Mouse (Mus musculus) forebrain, embryonic 12.5 days (tissue): ENCODE measurements around the gene Olfr986. TPM values are rescaled to one million over a fixed set of nuclear protein-coding genes. Genes with fewer than 3 reads are reported as not detected.

Experiments used
- ATAC-seq: fragments of 200-750 bp; cut with Nextera tagmentation; 2 replicates; pipeline ENCODE4 v1.8.0; 2017; ENCODE audit warnings: moderate TSS enrichment; ENCODE audit not compliant: low FRiP score
- H3K27ac ChIP-seq: fragments of 300-500 bp; sonication (generic); 2 replicates; pipeline ENCODE4 v1.5.1; 2016; ENCODE audit warnings: mild to moderate bottlenecking
- H3K27me3 ChIP-seq: fragments of 300-500 bp; sonication (generic); 2 replicates; pipeline ENCODE4 v1.6.1; 2016; ENCODE audit warnings: mild to moderate bottlenecking
- H3K36me3 ChIP-seq: fragments of 300-500 bp; sonication (generic); replicated peaks from 2 replicates; pipeline ENCODE4 v1.6.1; 2016; ENCODE audit warnings: mild to moderate bottlenecking
- H3K4me1 ChIP-seq: fragments of 300-500 bp; sonication (generic); 2 replicates; pipeline ENCODE4 v1.6.1; 2016
- H3K4me2 ChIP-seq: fragments of 300-500 bp; sonication (generic); 2 replicates; pipeline ENCODE4 v1.6.1; 2016; ENCODE audit warnings: mild to moderate bottlenecking, moderate library complexity
- H3K4me3 ChIP-seq: fragments of 300-500 bp; sonication (generic); replicated peaks from 2 replicates; pipeline ENCODE4 v1.5.1; 2016; ENCODE audit warnings: mild to moderate bottlenecking
- H3K9ac ChIP-seq: fragments of 300-500 bp; sonication (generic); 2 replicates; pipeline ENCODE4 v1.6.1; 2016; ENCODE audit warnings: mild to moderate bottlenecking
- H3K9me3 ChIP-seq: fragments of 300-500 bp; sonication (generic); 2 replicates; pipeline ENCODE4 v1.6.1; 2016
- WGBS: fragments of 180-500 bp; shearing (Covaris S2); methylation state at CpG from one replicate; pipeline ENCODE4 v1.1.7; 2016; 5-methylcytosine and 5-hydroxymethylcytosine counted together
- polyA plus RNA-seq: library from polyadenylated mRNA; unstranded; fragments of >200 nt; fragmentation: Nextera tagmentation; extraction: Ambion mirVana; gene quantifications from 2 replicates; pipeline ENCODE4 v1.2.1, GENCODE M21; 2016

Olfr986 gene
- polyA plus RNA-seq, 1 experiment from 2014 or later, result not detected

- ATAC-seq, result no peak
- H3K9me3 ChIP-seq, result no peaks in the 10 kb centered on the region
- no peaks in the 10 kb centered on the region for H3K27me3 ChIP-seq
- H3K27ac ChIP-seq, result no peak overlapping the region
- WGBS, result 89% methylated on average over 2 of the region's 2 CpGs
- no peak overlapping the region for H3K4me2 ChIP-seq
- H3K9ac ChIP-seq, result no peak overlapping the region
- H3K36me3 ChIP-seq, result peaks cover 69% of the 10 kb centered on the region
- no peak overlapping the region for H3K4me3 ChIP-seq
- no peaks in the 10 kb centered on the region for H3K4me1 ChIP-seq
Observed at GRCm38 (mm10) chr9:40210744-40211143, 30.0 kb downstream of the Olfr986 start.

GRCm38 (mm10) chr9:40214058-40214457 is 33.3 kb downstream of the Olfr986 start:
- WGBS, result 95% methylated on average over 5 of the region's 5 CpGs
- H3K27me3 ChIP-seq, result no peaks in the 10 kb centered on the region
- no peak overlapping the region for H3K4me3 ChIP-seq
- no peak for ATAC-seq
- H3K27ac ChIP-seq, result no peak overlapping the region
- no peaks in the 10 kb centered on the region for H3K9me3 ChIP-seq
- no peaks in the 10 kb centered on the region for H3K4me1 ChIP-seq
- H3K9ac ChIP-seq, result no peak overlapping the region
- H3K4me2 ChIP-seq, result no peak overlapping the region
- H3K36me3 ChIP-seq, result peaks cover 48% of the 10 kb centered on the region

GRCm38 (mm10) chr9:40216651-40217050 is 35.9 kb downstream of the Olfr986 start:
- ATAC-seq, result no peak
- H3K36me3 ChIP-seq, result peaks cover 22% of the 10 kb centered on the region
- H3K4me1 ChIP-seq, result no peaks in the 10 kb centered on the region
- WGBS, result 75% methylated on average over 4 of the region's 4 CpGs
- H3K9ac ChIP-seq, result no peak overlapping the region
- no peak overlapping the region for H3K4me2 ChIP-seq
- H3K9me3 ChIP-seq, result no peaks in the 10 kb centered on the region
- no peak overlapping the region for H3K4me3 ChIP-seq
- H3K27me3 ChIP-seq, result no peaks in the 10 kb centered on the region
- H3K27ac ChIP-seq, result no peak overlapping the region

GRCm38 (mm10) chr9:40224289-40224688 is 43.6 kb downstream of the Olfr986 start:
- no peak overlapping the region for H3K9ac ChIP-seq
- no peak overlapping the region for H3K27ac ChIP-seq
- H3K36me3 ChIP-seq, result no peaks in the 10 kb centered on the region
- no peak overlapping the region for H3K4me3 ChIP-seq
- no peak overlapping the region for H3K4me2 ChIP-seq
- ATAC-seq, result no peak
- H3K4me1 ChIP-seq, result no peaks in the 10 kb centered on the region; the same call in 1 of the 2 replicates
- no peaks in the 10 kb centered on the region for H3K27me3 ChIP-seq
- H3K9me3 ChIP-seq, result no peaks in the 10 kb centered on the region
- 73% methylated on average over 4 of the region's 4 CpGs for WGBS

- Histone ChIP-seq H3K36me3 (no peaks in the 10 kb centered on the region), H3K27me3 (no peaks in the 10 kb centered on the region; the same call in 1 of the 2 replicates), H3K9me3 (no peaks in the 10 kb centered on the region), H3K4me3 (no peak overlapping the region), H3K4me2 (no peak overlapping the region), H3K27ac (no peak overlapping the region), H3K4me1 (no peaks in the 10 kb centered on the region; the same call in 1 of the 2 replicates), H3K9ac (no peak overlapping the region)
- WGBS, result 76% methylated on average over 10 of the region's 10 CpGs
- peak; percentile 83 for ATAC-seq
Observed at GRCm38 (mm10) chr9:40227874-40228789, 47.4 kb downstream of the Olfr986 start.

- ATAC-seq, result no peak
- Histone ChIP-seq H3K9ac (no peak overlapping the region), H3K9me3 (no peaks in the 10 kb centered on the region), H3K27me3 (no peaks in the 10 kb centered on the region; the same call in 1 of the 2 replicates), H3K4me1 (no peaks in the 10 kb centered on the region; the same call in 1 of the 2 replicates), H3K4me3 (no peak overlapping the region), H3K27ac (no peak overlapping the region), H3K4me2 (no peak overlapping the region), H3K36me3 (no peaks in the 10 kb centered on the region)
- 34% methylated on average over 6 of the region's 6 CpGs for WGBS
Observed at GRCm38 (mm10) chr9:40228804-40229331, 48.1 kb downstream of the Olfr986 start.

GRCm38 (mm10) chr9:40229479-40229878 is 48.8 kb downstream of the Olfr986 start:
- Histone ChIP-seq H3K27me3 (no peaks in the 10 kb centered on the region; the same call in 1 of the 2 replicates), H3K36me3 (no peaks in the 10 kb centered on the region), H3K4me3 (no peak overlapping the region), H3K9ac (no peak overlapping the region), H3K9me3 (no peaks in the 10 kb centered on the region), H3K27ac (no peak overlapping the region), H3K4me2 (no peak overlapping the region), H3K4me1 (no peaks in the 10 kb centered on the region; the same call in 1 of the 2 replicates)
- 65% methylated on average over 5 of the region's 5 CpGs for WGBS
- ATAC-seq, result no peak

GRCm38 (mm10) chr9:40231019-40231418 is 50.3 kb downstream of the Olfr986 start:
- no peak overlapping the region for H3K27ac ChIP-seq
- WGBS, result 86% methylated on average over 3 of the region's 3 CpGs
- no peak for ATAC-seq

GRCm38 (mm10) chr9:40234233-40235072 is 53.7 kb downstream of the Olfr986 start:
- Histone ChIP-seq H3K27ac (no peak overlapping the region), H3K9ac (no peak overlapping the region), H3K4me1 (no peaks in the 10 kb centered on the region; the same call in 1 of the 2 replicates), H3K9me3 (no peaks in the 10 kb centered on the region), H3K4me3 (no peak overlapping the region), H3K36me3 (no peaks in the 10 kb centered on the region), H3K4me2 (no peak overlapping the region), H3K27me3 (no peaks in the 10 kb centered on the region; the same call in 1 of the 2 replicates)
- 68% methylated on average over 10 of the region's 10 CpGs for WGBS
- ATAC-seq, result no peak

More at GRCm38 (mm10) chr9:40231019-40231418, 50.3 kb downstream of the Olfr986 start:
- Histone ChIP-seq H3K4me2 (no peak overlapping the region), H3K36me3 (no peaks in the 10 kb centered on the region), H3K9me3 (no peaks in the 10 kb centered on the region), H3K27me3 (no peaks in the 10 kb centered on the region; the same call in 1 of the 2 replicates), H3K4me1 (no peaks in the 10 kb centered on the region; the same call in 1 of the 2 replicates), H3K4me3 (no peak overlapping the region), H3K9ac (no peak overlapping the region)

GRCm38 (mm10) chr9:40235220-40235619 is 54.5 kb downstream of the Olfr986 start:
- Histone ChIP-seq H3K4me3 (no peak overlapping the region), H3K9me3 (no peaks in the 10 kb centered on the region), H3K27me3 (no peaks in the 10 kb centered on the region; the same call in 1 of the 2 replicates), H3K27ac (no peak overlapping the region), H3K9ac (no peak overlapping the region), H3K4me2 (no peak overlapping the region), H3K36me3 (no peaks in the 10 kb centered on the region), H3K4me1 (no peaks in the 10 kb centered on the region)
- ATAC-seq, result no peak
- 86% methylated on average over 7 of the region's 7 CpGs for WGBS
